Mouse (Mus musculus) thymus, adult 2 months (tissue): ENCODE results near the gene Stxbp5. TPM values are rescaled to one million over a fixed set of nuclear protein-coding genes. Genes with fewer than 3 reads are reported as not detected.

ENCODE experiments used
- DNase-seq: peaks from one replicate; pipeline ENCODE4 v3.0.0; 2021
- H3K27ac ChIP-seq: fragments of 200-500 bp; 2 replicates; pipeline ENCODE4 v1.5.1; 2012; ENCODE audit warnings: low read length, control low read depth; ENCODE audit not compliant: control insufficient read depth, insufficient read depth
- H3K27me3 ChIP-seq: fragments of 200-500 bp; 2 replicates; pipeline ENCODE4 v1.6.1; 2012; ENCODE audit warnings: mild to moderate bottlenecking, low read length, moderate library complexity, mixed read lengths; ENCODE audit not compliant: control insufficient read depth, insufficient read depth
- H3K36me3 ChIP-seq: fragments of 200-500 bp; 2 replicates; pipeline ENCODE4 v1.6.1; 2012; ENCODE audit warnings: mild to moderate bottlenecking, low read length, moderate library complexity; ENCODE audit not compliant: control insufficient read depth, insufficient read depth
- H3K4me1 ChIP-seq: fragments of 200-500 bp; replicated peaks from 2 replicates; pipeline ENCODE4 v1.6.1; 2012; ENCODE audit warnings: low read length; ENCODE audit not compliant: control insufficient read depth, insufficient read depth
- H3K4me3 ChIP-seq: fragments of 200-500 bp; 2 replicates; pipeline ENCODE4 v1.5.1; 2012; ENCODE audit warnings: mild to moderate bottlenecking, low read length, control low read depth, moderate library complexity; ENCODE audit not compliant: control insufficient read depth, insufficient read depth
- CTCF ChIP-seq: fragments of 200-500 bp; IDR thresholded peaks from 2 replicates; pipeline ENCODE4 v1.5.1; 2012; ENCODE audit warnings: mild to moderate bottlenecking, control low read depth, low read length, moderate library complexity, borderline replicate concordance; ENCODE audit not compliant: control insufficient read depth, poor library complexity, insufficient read depth; ENCODE audit errors: extremely low read depth
- POLR2A ChIP-seq: fragments of 200-500 bp; IDR thresholded peaks from 2 replicates; pipeline ENCODE4 v1.6.1; 2012; ENCODE audit warnings: mild to moderate bottlenecking, low read length, control low read depth, moderate library complexity; ENCODE audit not compliant: control insufficient read depth, poor library complexity, insufficient read depth; ENCODE audit errors: extremely low read depth
- WGBS: fragments of 180-500 bp; shearing (Covaris S2); methylation state at CpG from one replicate; pipeline ENCODE4 v1.1.7; 2018; 5-methylcytosine and 5-hydroxymethylcytosine counted together
- polyA plus RNA-seq: library from polyadenylated mRNA; depleted of rRNA; stranded (reverse); fragments of >200 nt; gene quantifications from 2 replicates; pipeline ENCODE4 v1.2.3, GENCODE M21; 2012; rRNA removed

The Stxbp5 gene
- polyA plus RNA-seq, 1 experiment, result 23.9 TPM

DNA sequence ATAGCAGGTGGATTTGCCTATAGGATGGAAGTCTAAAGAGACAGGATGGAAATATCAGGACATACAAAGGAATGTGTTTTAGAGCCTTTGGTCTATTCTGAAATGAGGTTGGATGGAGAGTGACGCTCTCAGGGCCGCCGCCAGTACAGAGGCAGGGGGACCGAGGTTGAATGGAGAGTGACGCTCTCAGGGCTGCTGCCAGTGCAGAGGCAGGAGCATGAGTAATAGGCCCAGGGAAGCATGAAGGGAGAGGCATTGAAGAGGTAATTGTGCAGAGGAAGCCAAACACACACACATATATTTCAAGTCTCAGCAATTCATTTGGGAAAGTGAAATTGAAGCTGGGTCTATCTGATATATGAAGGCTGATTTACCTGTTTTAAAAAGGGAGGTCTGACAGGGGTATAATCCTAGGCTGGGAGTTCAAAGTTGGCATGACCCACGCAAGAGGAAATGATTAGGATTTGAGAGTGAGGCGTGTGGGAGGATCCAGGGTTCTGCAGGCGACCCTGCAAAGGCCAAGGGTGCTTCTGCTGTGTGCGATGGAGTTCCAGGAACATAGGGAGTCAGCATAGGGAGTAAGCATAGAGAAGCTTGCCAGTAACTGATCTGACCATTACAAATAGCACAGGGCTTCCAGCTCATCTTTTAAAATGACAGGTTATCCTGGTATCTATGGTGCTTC is 168.7 kb downstream of the Stxbp5 start:
- Histone ChIP-seq H3K27ac (no peak overlapping the region), H3K4me3 (no peak overlapping the region), H3K27me3 (no peaks in the 10 kb centered on the region), H3K4me1 (no peaks in the 10 kb centered on the region), H3K36me3 (no peaks in the 10 kb centered on the region)
- 89% methylated on average over 9 of the region's 9 CpGs for WGBS
- TF ChIP-seq CTCF, result no peak
- TF ChIP-seq POLR2A, result no peak
- no peak for DNase-seq

DNA sequence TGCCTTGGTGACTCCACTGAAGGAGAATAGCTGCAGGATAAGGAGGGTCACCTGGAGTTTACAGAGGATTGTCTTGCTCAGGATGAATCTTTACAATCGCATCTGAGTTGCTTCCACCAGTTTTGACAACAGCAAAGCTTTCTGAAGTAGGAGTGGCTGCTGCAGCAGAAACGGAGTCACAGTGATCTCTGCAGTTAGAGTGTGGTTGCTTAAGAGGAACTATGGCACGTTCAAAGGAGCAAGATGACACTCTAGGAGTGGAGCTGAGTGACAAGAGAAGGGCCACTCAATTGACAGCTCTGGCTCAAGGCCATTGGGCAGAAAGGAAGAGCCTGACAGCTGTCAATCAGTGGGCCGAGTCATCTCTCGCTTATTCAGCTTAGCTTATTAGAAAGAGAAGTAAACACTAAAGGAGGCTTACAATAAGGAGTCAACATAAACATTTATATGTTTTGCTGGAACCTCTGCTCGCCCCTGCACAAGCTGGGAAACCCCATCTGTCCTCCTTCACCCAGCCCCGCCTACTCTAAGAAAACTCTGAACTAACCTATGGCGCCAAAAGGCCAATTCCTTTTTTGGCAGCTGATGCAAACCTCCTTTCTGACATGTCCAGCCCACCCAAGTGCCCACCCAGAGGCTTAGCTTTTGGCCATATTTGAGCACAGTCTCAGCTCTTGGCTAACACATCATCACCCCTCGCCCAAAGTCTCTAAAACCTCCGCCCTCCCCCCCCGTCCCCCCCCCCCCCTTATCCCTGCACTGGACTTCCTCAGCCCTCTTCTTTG is 178.2 kb downstream of the Stxbp5 start:
- TF ChIP-seq CTCF (no peak), POLR2A (no peak)
- no peak for DNase-seq
- H3K4me1 ChIP-seq, result no peaks in the 10 kb centered on the region
- no peak overlapping the region for H3K27ac ChIP-seq
- WGBS, result 82% methylated on average over 11 of the region's 11 CpGs
- H3K4me3 ChIP-seq, result no peak overlapping the region
- no peaks in the 10 kb centered on the region for H3K27me3 ChIP-seq
- H3K36me3 ChIP-seq, result no peaks in the 10 kb centered on the region

DNA sequence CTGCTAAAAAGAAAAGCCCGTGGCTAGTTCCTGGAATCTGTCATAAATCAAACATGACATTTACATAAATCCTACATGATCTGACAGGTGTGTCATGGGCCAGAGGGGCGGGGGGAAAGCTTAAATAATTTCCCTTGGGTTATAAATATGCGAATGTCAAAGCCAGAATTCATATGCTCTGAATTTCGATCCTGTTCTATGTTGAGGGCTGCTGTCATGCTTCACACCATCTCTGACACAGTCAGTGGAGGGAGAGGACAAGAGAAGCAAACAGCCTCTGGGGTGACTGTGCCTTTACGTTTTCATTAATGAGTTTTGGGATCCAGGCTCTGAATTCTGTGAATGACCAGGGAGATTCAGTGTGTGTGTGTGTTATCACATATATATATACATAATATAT is 180.9 kb downstream of the Stxbp5 start:
- Histone ChIP-seq H3K27me3 (no peaks in the 10 kb centered on the region), H3K4me3 (no peak overlapping the region), H3K4me1 (no peaks in the 10 kb centered on the region), H3K36me3 (no peaks in the 10 kb centered on the region), H3K27ac (no peak overlapping the region)
- WGBS, result 54% methylated on average over 5 of the region's 5 CpGs
- no peak for DNase-seq
- TF ChIP-seq CTCF (no peak), POLR2A (no peak)

DNA sequence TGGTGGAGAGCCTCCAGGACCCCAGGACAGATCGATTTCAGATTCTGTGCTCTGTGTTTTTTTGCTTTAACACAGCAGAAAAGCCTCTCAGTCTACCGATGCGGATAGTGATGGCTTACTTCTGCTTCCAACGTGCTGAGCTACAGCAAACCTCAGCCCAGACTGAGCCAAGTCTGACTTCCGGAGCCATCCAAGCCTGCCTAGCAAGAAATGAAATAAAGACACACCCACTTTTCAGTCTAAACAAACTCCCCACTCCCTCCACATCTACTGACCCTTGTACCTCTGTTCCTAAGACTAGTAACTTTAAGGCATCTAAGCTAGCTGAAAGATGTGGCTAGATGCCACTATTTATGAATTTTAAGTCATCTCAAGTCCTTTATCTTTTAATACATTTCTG is 182.8 kb downstream of the Stxbp5 start:
- Histone ChIP-seq H3K27ac (no peak overlapping the region), H3K36me3 (no peaks in the 10 kb centered on the region), H3K4me1 (no peaks in the 10 kb centered on the region), H3K4me3 (no peak overlapping the region), H3K27me3 (no peaks in the 10 kb centered on the region)
- 51% methylated on average over 5 of the region's 5 CpGs for WGBS
- TF ChIP-seq CTCF, result no peak
- TF ChIP-seq POLR2A, result no peak
- no peak for DNase-seq

Other genes starting within 250 kb of the Stxbp5 start
- 1.3 TPM in 2 replicates for gene Samd5, start 225.9 kb downstream of the Stxbp5 start, polyA plus RNA-seq